Mouse (Mus musculus) frontal cortex, adult 2 months (tissue): ENCODE measurements at regions not wholly inside any gene's neighbourhood (a gene's known extent, or its start where the extent isn't known, plus 50 kb on each side); places are given as distances from the start of the nearest gene placed in this dataset.

Experiments
- DNase-seq, 2 experiments: peaks; one replicate each; pipeline ENCODE4 v3.0.0; 2022; ENCODE audit warnings: low spot score in 1 of 2; ENCODE audit errors: extremely low spot score in 1 of 2

GRCm38 (mm10) chr12:9919433-9919832 lies 349.5 kb downstream of the Osr1 start:
- DNase-seq = no peak

GRCm38 (mm10) chr12:9920401-9920800 lies 350.5 kb downstream of the Osr1 start:
- DNase-seq = no peak

GRCm38 (mm10) chr12:9921591-9922198 lies 351.8 kb downstream of the Osr1 start:
- no peak for DNase-seq

- no peak for DNase-seq
These were observed 354.6 kb downstream of the Osr1 start for GRCm38 (mm10) chr12:9924561-9924960.

- DNase-seq = no peak
These were observed 364.2 kb downstream of the Osr1 start for GRCm38 (mm10) chr12:9934158-9934557.

GRCm38 (mm10) chr12:9941357-9941756 lies 371.4 kb downstream of the Osr1 start:
- DNase-seq = no peak

GRCm38 (mm10) chr12:9941823-9942222 lies 371.9 kb downstream of the Osr1 start:
- DNase-seq = no peak

- no peak for DNase-seq
These were observed 378.9 kb downstream of the Osr1 start for GRCm38 (mm10) chr12:9948784-9949183.

- DNase-seq = no peak
These were observed 382.5 kb downstream of the Osr1 start for GRCm38 (mm10) chr12:9952372-9952771.

GRCm38 (mm10) chr12:9954178-9954888 lies 384.4 kb downstream of the Osr1 start:
- DNase-seq = no peak

GRCm38 (mm10) chr12:9969390-9969789 lies 399.5 kb downstream of the Osr1 start:
- DNase-seq = no peak

GRCm38 (mm10) chr12:9970771-9971170 lies 399.0 kb upstream of the Nt5c1b start:
- no peak for DNase-seq

GRCm38 (mm10) chr12:9978494-9979112 lies 391.2 kb upstream of the Nt5c1b start:
- DNase-seq = peak in 1 of 2 experiments; percentile 16

- DNase-seq = no peak
These were observed 390.7 kb upstream of the Nt5c1b start for GRCm38 (mm10) chr12:9979113-9979507.

- peak in 1 of 2 experiments; percentile 6 for DNase-seq
These were observed 378.5 kb upstream of the Nt5c1b start for GRCm38 (mm10) chr12:9991305-9991704.

- DNase-seq = no peak
These were observed 374.1 kb upstream of the Nt5c1b start for GRCm38 (mm10) chr12:9995670-9996069.

GRCm38 (mm10) chr12:9996455-9997189 lies 373.2 kb upstream of the Nt5c1b start:
- DNase-seq = no peak

- no peak for DNase-seq
These were observed 372.6 kb upstream of the Nt5c1b start for GRCm38 (mm10) chr12:9997190-9997561.

- DNase-seq = no peak
These were observed 372.2 kb upstream of the Nt5c1b start for GRCm38 (mm10) chr12:9997571-9997970.

- DNase-seq = no peak
These were observed 369.8 kb upstream of the Nt5c1b start for GRCm38 (mm10) chr12:9999933-10000332.

- DNase-seq = no peak
These were observed 361.3 kb upstream of the Nt5c1b start for GRCm38 (mm10) chr12:10008473-10008872.
